Mouse (Mus musculus): ENCODE data around the gene Wasf2. TPM values are rescaled to one million over a fixed set of nuclear protein-coding genes. Genes with fewer than 3 reads are reported as not detected.

The Wasf2 gene
- polyA plus RNA-seq, 1 experiment from 2014 or later, result 31.8 TPM

- Histone ChIP-seq H3K27me3 (no peaks in the 10 kb centered on the region), H3K36me3 (no peaks in the 10 kb centered on the region), H3K9ac (replicated peaks) (no peak overlapping the region), H3K4me3 (no peak overlapping the region), H3K4me2 (replicated peaks) (no peak overlapping the region), H3K4me1 (peaks cover 10% of the 10 kb centered on the region), H3K27ac (replicated peaks) (no peak overlapping the region), H3K9me3 (no peaks in the 10 kb centered on the region)
- 77% methylated on average over 1 of the region's 1 CpGs for WGBS
- ATAC-seq (replicated peaks), result no peak
Measured at GRCm38 (mm10) chr4:133136946-133137345, 6.6 kb downstream of the Wasf2 start.

DNA sequence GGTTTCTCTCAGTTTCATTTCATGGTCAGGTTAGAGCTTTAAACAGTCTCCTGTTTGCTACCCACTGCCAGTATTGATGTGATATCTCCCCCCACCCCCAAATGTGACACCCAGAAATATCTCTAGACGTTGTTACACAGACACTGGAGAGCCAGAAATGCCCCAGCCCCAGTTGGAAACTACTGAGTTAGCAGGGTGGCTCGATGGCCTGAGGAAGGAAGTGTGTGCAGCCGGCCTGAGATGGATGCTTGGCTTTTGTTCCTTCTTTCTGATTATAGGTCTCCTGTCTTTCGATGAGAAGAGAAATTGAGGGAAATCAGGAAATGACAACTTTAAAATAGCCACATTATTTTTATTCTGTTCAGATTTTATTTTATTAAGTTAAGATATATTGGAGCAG is 8.7 kb downstream of the Wasf2 start:
- Histone ChIP-seq H3K36me3 (no peaks in the 10 kb centered on the region), H3K4me1 (no peaks in the 10 kb centered on the region), H3K4me3 (no peak overlapping the region), H3K27me3 (no peaks in the 10 kb centered on the region), H3K9me3 (no peaks in the 10 kb centered on the region), H3K9ac (replicated peaks) (no peak overlapping the region), H3K4me2 (replicated peaks) (no peak overlapping the region), H3K27ac (replicated peaks) (no peak overlapping the region)
- WGBS, result 93% methylated on average over 4 of the region's 4 CpGs
- ATAC-seq (replicated peaks), result no peak

DNA sequence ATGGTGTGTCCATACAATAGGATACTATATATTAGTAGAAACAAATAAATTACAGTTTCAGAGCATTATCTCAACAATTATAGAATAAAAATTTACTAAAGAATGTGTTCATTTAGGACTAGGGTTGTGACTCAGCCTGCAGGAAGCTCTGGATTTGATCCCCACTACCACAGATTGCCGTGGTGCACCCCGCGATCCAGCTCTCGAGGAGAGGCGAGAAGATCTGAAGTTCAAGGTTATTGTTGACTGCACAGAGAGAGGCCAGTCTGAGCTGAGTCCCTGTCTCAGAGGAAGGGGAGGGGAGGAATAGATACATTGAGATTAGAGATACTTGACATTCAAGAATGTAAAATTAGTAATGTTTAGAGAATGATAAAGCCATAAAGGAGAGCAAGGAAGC is 24.7 kb downstream of the Wasf2 start:
- no peak overlapping the region for H3K4me2 ChIP-seq (replicated peaks)
- H3K9me3 ChIP-seq, result no peaks in the 10 kb centered on the region
- no peaks in the 10 kb centered on the region for H3K36me3 ChIP-seq
- H3K9ac ChIP-seq (replicated peaks), result no peak overlapping the region
- ATAC-seq (replicated peaks), result no peak
- H3K4me1 ChIP-seq, result peaks cover 11% of the 10 kb centered on the region
- no peak overlapping the region for H3K27ac ChIP-seq (replicated peaks)
- H3K4me3 ChIP-seq, result no peak overlapping the region
- H3K27me3 ChIP-seq, result no peaks in the 10 kb centered on the region
- 94% methylated on average over 5 of the region's 5 CpGs for WGBS

- ATAC-seq (replicated peaks), result no peak
Measured at GRCm38 (mm10) chr4:133155726-133156125, 25.4 kb downstream of the Wasf2 start.

DNA sequence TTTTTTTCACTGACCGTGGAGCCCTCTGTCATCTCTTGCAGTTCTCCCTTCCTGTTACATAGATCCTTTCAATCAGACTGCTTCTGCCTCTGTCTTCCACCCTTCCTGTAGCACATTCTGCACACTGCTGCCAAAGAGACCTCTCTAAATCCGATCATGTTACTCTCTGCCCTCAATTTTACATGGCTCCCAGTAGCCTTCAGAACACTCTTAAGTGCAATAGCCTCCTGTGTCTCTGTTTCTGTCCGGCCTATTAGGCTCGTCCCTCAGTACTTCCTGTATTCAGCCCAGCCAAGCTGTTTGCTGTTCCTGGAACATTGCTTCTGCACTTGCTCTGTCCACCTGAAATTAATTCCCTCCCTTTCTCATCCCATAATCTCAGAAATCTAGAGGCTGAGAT is 26.1 kb downstream of the Wasf2 start:
- H3K27ac ChIP-seq (replicated peaks), result peak overlapping the region; percentile 24
- H3K36me3 ChIP-seq, result no peaks in the 10 kb centered on the region
- H3K4me2 ChIP-seq (replicated peaks), result no peak overlapping the region
- H3K4me3 ChIP-seq, result no peak overlapping the region
- H3K9me3 ChIP-seq, result no peaks in the 10 kb centered on the region
- no peaks in the 10 kb centered on the region for H3K27me3 ChIP-seq
- ATAC-seq (replicated peaks), result no peak
- peaks cover 22% of the 10 kb centered on the region for H3K4me1 ChIP-seq
- H3K9ac ChIP-seq (replicated peaks), result no peak overlapping the region
- 83% methylated on average over 4 of the region's 4 CpGs for WGBS

More at GRCm38 (mm10) chr4:133155726-133156125, 25.4 kb downstream of the Wasf2 start:
- no peak overlapping the region for H3K9ac ChIP-seq (replicated peaks)
- peaks cover 18% of the 10 kb centered on the region for H3K4me1 ChIP-seq
- H3K27ac ChIP-seq (replicated peaks), result no peak overlapping the region
- whole genome bisulfite sequencing, result 86% methylated on average over 6 of the region's 6 CpGs
- H3K36me3 ChIP-seq, result no peaks in the 10 kb centered on the region
- no peak overlapping the region for H3K4me2 ChIP-seq (replicated peaks)
- no peak overlapping the region for H3K4me3 ChIP-seq
- no peaks in the 10 kb centered on the region for H3K9me3 ChIP-seq
- no peaks in the 10 kb centered on the region for H3K27me3 ChIP-seq

GRCm38 (mm10) chr4:133156831-133157230 is 26.5 kb downstream of the Wasf2 start:
- Histone ChIP-seq H3K4me3 (no peak overlapping the region), H3K9ac (replicated peaks) (no peak overlapping the region), H3K36me3 (no peaks in the 10 kb centered on the region), H3K27ac (replicated peaks) (peak overlapping the region; percentile 24; the same call in 1 of the 2 replicates), H3K4me2 (replicated peaks) (no peak overlapping the region), H3K4me1 (peaks cover 22% of the 10 kb centered on the region), H3K9me3 (no peaks in the 10 kb centered on the region), H3K27me3 (no peaks in the 10 kb centered on the region)
- 58% methylated on average over 10 of the region's 10 CpGs for WGBS
- no peak for ATAC-seq (replicated peaks)

- Histone ChIP-seq H3K4me1 (peaks cover 22% of the 10 kb centered on the region), H3K4me2 (replicated peaks) (no peak overlapping the region), H3K27ac (replicated peaks) (no peak overlapping the region), H3K4me3 (no peak overlapping the region), H3K36me3 (no peaks in the 10 kb centered on the region), H3K27me3 (no peaks in the 10 kb centered on the region), H3K9ac (replicated peaks) (no peak overlapping the region), H3K9me3 (no peaks in the 10 kb centered on the region)
- WGBS, result 63% methylated on average over 6 of the region's 6 CpGs
- no peak for ATAC-seq (replicated peaks)
Measured at GRCm38 (mm10) chr4:133159127-133159526, 28.8 kb downstream of the Wasf2 start.

DNA sequence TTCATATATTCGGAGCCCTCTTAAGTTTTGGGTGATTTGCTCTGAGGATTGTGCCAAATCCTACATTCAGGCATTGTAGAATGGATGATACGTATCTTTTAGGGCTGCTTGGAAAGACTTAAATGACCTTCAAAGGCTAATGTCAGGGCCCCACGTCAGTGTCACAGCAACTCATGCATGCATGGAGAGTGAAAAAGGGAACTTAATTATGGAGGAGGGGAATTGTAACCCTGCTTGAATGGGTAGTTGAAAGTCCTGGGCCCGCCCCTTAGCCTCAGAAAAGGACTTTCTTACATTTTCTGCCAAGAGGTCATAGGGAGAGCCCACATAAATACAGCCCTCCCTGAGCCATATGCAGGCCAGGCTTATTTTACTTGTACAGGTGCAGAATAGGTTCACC is 29.3 kb downstream of the Wasf2 start:
- Histone ChIP-seq H3K36me3 (no peaks in the 10 kb centered on the region), H3K4me3 (no peak overlapping the region), H3K4me1 (peaks cover 22% of the 10 kb centered on the region), H3K27me3 (no peaks in the 10 kb centered on the region), H3K4me2 (replicated peaks) (no peak overlapping the region), H3K27ac (replicated peaks) (no peak overlapping the region), H3K9me3 (no peaks in the 10 kb centered on the region), H3K9ac (replicated peaks) (no peak overlapping the region)
- ATAC-seq (replicated peaks), result no peak
- WGBS, result 27% methylated on average over 4 of the region's 4 CpGs

GRCm38 (mm10) chr4:133160211-133160610 is 29.9 kb downstream of the Wasf2 start:
- Histone ChIP-seq H3K4me2 (replicated peaks) (no peak overlapping the region), H3K27ac (replicated peaks) (no peak overlapping the region), H3K4me3 (no peak overlapping the region), H3K4me1 (peaks cover 22% of the 10 kb centered on the region), H3K27me3 (no peaks in the 10 kb centered on the region), H3K36me3 (no peaks in the 10 kb centered on the region), H3K9me3 (no peaks in the 10 kb centered on the region), H3K9ac (replicated peaks) (no peak overlapping the region)
- WGBS, result 71% methylated on average over 8 of the region's 8 CpGs
- ATAC-seq (replicated peaks), result no peak

- 57% methylated on average over 4 of the region's 4 CpGs for WGBS
- Histone ChIP-seq H3K27ac (replicated peaks) (no peak overlapping the region), H3K27me3 (no peaks in the 10 kb centered on the region), H3K4me2 (replicated peaks) (no peak overlapping the region), H3K4me3 (no peak overlapping the region), H3K4me1 (peaks cover 22% of the 10 kb centered on the region), H3K36me3 (no peaks in the 10 kb centered on the region), H3K9me3 (no peaks in the 10 kb centered on the region), H3K9ac (replicated peaks) (no peak overlapping the region)
- no peak for ATAC-seq (replicated peaks)
Measured at GRCm38 (mm10) chr4:133160821-133161220, 30.5 kb downstream of the Wasf2 start.

- Histone ChIP-seq H3K36me3 (no peaks in the 10 kb centered on the region), H3K9me3 (no peaks in the 10 kb centered on the region), H3K9ac (replicated peaks) (no peak overlapping the region), H3K27me3 (no peaks in the 10 kb centered on the region), H3K4me3 (no peak overlapping the region), H3K4me2 (replicated peaks) (no peak overlapping the region), H3K4me1 (peaks cover 22% of the 10 kb centered on the region), H3K27ac (replicated peaks) (no peak overlapping the region)
- WGBS, result 59% methylated on average over 6 of the region's 6 CpGs
- no peak for ATAC-seq (replicated peaks)
Measured at GRCm38 (mm10) chr4:133162196-133162595, 31.9 kb downstream of the Wasf2 start.

GRCm38 (mm10) chr4:133166773-133167172 is 36.5 kb downstream of the Wasf2 start:
- Histone ChIP-seq H3K27ac (replicated peaks) (no peak overlapping the region), H3K4me3 (no peak overlapping the region), H3K27me3 (no peaks in the 10 kb centered on the region), H3K4me1 (peaks cover 12% of the 10 kb centered on the region), H3K9me3 (no peaks in the 10 kb centered on the region), H3K36me3 (no peaks in the 10 kb centered on the region), H3K9ac (replicated peaks) (no peak overlapping the region), H3K4me2 (replicated peaks) (no peak overlapping the region)
- 96% methylated on average over 9 of the region's 9 CpGs for WGBS
- ATAC-seq (replicated peaks), result no peak

- no peak overlapping the region for H3K9ac ChIP-seq (replicated peaks)
- 92% methylated on average over 10 of the region's 10 CpGs for WGBS
- no peaks in the 10 kb centered on the region for H3K9me3 ChIP-seq
- ATAC-seq (replicated peaks), result no peak
- no peak overlapping the region for H3K4me2 ChIP-seq (replicated peaks)
- H3K4me1 ChIP-seq, result peaks cover 12% of the 10 kb centered on the region
- no peak overlapping the region for H3K27ac ChIP-seq (replicated peaks)
- H3K36me3 ChIP-seq, result no peaks in the 10 kb centered on the region
- H3K27me3 ChIP-seq, result no peaks in the 10 kb centered on the region
- no peak overlapping the region for H3K4me3 ChIP-seq
Measured at GRCm38 (mm10) chr4:133169237-133170055, 39.1 kb downstream of the Wasf2 start.

Data from forebrain, embryonic 15.5 days (tissue).